Mouse (Mus musculus) common myeloid progenitor, adult 5-6 weeks (primary cell): ENCODE measurements around the gene Cnih3. TPM values are rescaled to one million over a fixed set of nuclear protein-coding genes. Genes with fewer than 3 reads are reported as not detected.
A peak's percentile ranks its signal among the peaks of the same experiment; 100 is the strongest.

Experiments used
- ATAC-seq: replicated peaks from 2 replicates; pipeline ENCODE4 v1.8.0; 2016; ENCODE audit warnings: low read depth, mild to moderate bottlenecking, moderate TSS enrichment, inconsistent platforms; ENCODE audit not compliant: poor library complexity, severe bottlenecking
- total RNA-seq: library from RNA; stranded (forward); fragments of 200-1000, 187-1606 nt; gene quantifications from 2 replicates; pipeline ENCODE4 v1.2.3, GENCODE M21; 2017

Cnih3 gene
- total RNA-seq: 0.09 TPM in 1 of 2 replicates, not detected in the other

DNA sequence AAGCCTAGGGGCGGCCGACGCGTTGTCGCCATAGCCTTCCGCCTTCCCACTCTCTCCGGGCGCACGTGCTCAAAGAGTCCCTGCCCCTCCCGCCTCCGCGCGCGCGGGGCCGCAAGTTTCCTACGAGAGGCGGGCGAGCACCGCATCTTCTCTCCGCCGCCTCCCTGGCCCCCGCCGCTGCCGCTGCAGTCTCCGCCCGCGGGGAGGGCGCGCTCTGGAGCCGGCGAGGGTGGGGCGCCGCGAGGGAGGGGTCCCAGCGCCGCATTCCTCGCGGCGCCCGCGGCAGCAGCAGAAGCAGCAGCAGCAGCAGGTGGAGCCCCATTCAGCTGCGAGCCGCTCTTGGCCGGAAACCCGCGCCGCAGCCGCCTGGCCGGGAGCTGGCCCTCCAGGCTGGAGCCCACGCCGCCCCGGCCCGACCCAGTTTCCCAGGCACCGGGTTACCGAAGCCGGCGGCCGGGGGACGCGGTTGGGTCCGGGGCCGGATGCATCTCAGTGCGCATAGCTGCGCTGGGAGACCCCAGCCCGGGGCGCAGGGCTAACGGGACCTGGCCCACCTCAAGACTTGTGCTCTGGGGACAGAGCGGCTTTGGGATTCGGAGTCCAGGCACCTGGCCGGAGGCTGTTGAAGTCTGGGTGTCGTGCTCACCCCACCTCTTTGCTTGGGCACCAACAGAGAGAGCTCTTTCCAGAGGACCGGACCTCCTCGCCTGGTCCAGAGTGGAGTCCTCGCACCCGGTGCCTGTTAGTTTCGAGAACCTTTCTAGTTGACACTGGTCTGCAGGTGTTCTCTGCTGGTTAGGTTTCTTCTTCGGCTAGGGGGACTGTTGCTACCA lies at the start of gene Cnih3:
TSS of gene Cnih3 (plus strand) at position 262 of the 833 bp plus-strand sequence.
- peak; percentile 19; the same call in 1 of the 2 replicates for ATAC-seq

DNA sequence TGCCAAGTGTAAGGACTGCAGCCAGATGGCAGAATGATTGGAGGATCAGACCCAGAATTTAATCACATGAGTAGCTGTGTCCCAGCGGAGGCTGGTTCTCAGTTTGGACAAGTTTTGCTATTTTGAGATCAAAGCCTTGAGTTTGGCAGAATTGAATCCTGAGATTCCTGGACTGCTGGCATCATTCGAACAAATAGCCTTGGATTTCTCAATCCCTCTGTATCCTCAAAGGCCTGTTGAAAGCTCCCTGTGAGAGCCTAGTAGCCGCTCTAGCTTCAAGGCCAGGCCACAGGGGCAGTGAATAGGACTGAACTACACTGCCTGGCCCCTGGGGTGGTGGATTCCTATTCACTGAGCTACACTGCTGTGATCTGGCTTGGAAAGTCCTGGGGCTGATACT lies 44.4 kb upstream of the Cnih3 start:
- no peak for ATAC-seq

DNA sequence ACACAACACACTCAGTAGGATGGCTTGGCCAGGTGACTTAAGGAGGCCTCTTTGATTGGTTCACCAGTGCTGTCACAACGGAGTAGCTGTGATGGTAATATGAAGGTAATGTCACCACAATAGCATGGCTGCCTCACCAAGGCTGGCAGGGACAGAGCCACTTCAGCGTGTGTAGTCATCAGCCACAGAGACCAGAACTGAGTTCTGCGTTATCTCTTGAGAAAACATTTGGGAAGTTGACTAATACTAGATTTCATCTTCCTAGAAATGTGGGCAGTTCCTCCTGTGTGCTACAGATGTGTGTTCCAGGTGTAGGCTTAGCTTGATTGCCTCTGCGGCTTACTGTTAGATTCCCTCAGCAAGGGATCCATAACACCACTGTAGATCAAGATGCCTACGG lies 41.7 kb upstream of the Cnih3 start:
- no peak; the same call in 1 of the 2 replicates for ATAC-seq

DNA sequence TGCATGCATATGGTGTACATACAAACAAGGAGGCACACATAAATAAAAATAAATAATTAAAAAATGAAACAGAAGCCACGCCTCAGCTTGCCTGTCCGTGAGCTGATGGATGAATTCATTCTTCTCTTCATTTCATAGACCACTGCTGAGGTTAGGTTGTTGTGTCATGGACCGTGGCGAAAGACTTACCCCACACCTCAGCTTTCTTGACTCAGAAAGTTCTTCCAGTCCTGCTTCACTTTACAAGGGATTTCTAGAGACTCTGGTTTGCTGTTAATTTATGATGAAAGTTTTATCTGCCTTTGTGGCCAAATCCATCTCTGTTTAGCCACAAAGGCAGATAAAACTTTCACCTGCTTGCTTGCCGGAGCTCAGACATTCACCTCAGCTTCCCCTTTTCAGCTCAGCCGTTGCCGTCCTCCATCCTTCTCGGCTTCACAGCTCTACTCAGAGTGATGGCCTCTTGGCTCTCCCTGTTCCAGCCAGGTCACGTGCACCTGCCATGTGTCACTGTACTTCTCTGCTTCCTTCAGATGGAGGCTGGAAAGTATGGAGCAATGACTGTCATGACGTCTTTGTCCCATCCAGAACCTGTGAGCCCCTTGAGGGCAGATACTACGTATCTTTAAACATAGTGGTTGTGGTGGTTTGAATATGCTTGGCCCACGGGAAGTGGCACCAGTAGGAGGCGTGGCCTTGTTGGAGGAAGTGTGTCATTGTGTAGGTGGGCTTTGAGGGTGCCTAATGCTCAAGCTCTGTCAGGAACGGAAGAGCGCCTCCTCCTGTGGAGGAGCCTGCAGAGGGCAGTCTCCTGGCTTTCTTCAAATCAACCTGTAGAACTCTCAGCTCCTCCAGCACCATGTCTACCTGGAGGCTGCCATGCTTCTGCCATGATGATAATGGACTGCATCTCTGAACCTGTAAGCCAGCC lies 40.0 kb upstream of the Cnih3 start:
- ATAC-seq: peak; percentile 75

DNA sequence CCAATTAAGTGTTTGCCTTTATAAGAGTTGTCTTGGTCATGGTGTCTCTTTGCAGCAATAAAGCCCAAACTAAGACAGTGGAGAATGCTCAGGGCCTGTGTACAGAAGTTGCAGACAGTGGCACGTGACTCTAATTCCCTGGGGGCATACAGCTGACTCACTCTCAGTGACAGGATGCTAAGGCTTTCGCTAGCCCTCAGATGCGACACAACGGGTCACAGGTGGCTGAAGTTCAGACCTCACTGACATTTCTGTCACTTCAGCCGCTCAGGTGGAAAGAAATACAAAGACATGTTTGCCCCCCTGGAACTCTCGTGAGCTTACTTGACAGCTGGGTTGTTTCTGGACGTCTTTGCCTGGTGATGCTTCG lies 39.4 kb upstream of the Cnih3 start:
- no peak for ATAC-seq

DNA sequence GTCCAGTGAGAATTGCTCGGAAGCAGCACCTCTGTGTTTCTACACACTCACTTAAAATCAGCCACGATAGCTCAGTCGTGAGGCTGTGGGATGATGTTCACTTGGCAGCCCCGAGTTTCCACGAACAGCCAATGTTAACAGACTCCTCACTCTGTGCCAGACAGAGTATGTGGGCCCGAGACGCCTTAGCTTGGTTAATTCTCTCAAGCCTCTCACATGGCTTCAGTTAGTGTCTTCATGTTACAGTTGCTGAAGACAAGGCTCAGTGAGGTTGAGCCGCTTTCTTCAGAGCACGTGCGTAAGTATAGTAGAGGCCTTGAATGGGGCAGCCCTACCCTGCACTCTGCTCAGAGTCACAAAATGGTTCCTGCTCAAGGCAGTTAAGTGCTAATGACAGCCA lies 38.1 kb upstream of the Cnih3 start:
- no peak for ATAC-seq

DNA sequence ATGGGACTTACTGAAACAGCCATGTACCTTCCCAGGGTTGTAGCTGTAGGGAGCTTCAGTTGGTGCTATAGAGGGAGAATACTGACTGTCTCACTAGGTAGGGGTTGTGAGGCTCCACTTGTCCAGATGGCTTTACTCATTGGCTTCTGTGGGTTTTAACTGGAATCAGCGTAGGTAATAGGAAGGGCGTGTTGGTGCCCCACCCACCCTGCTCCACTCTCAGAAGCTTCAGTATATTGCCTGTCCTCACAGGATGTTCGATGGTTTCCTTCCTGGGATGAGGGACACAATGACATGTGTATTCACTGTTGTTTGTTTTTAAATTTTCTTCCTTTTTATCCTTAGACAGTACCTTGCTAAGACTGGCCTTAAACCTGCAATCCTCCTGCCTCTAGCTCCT lies 37.1 kb upstream of the Cnih3 start:
- no peak for ATAC-seq

DNA sequence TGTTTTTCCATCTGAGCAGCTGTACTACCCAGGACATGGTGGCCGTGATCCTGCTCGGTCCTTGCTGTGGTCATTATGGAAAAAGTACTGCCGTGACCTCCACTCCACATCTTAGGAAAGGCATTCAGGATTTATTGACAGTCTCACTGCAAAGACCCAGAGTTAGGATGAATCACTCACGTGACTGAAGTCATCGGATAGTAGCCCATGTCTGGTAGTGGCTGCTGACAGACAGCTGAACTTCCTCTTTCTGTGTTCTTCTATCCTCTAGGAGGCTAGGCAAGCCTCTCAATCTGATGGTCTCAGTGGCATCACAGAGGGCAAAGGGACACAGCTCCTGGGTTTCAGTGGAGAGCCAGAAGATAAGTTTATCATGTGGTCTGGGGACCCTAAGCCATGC lies 35.9 kb upstream of the Cnih3 start:
- peak; percentile 78 for ATAC-seq

DNA sequence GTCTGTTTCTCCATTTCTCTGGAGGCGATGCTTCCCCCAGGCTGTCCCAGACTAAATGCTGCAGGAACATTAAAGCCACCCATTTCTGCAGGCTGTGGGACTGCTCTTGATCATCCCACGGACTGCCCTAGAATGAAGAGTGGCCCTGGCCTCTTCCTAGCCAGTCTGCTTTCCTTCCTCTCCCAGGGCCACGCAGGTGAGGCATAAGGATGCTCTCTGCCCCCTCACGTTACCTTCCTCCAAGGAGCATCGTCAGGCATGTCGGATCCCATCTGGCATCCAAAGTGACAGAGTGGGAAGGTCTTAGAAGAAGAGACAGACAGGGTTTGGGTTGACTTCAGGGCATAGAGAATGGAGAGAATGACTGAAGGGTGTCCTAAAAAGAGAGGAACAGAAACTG lies 33.0 kb upstream of the Cnih3 start:
- no peak for ATAC-seq

DNA sequence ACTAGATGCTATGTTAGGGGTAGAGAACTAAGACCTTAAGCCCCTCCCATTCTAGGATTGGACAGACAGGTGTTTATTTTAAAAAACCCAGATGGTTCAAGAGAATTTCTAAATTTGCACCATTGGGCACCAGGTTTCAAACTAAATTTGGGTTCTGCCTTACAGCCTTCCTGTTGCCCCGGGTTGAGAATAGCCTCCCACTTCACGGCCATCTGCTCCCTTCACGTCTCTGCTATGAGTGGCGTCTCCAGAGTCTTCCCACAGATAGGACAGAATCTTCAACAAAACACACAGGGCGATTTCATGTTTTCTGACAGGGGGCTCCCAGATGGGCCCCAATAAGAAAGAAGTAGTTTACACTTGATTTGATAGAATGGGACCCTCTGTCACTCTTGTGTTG lies 31.3 kb upstream of the Cnih3 start:
- ATAC-seq: no peak

DNA sequence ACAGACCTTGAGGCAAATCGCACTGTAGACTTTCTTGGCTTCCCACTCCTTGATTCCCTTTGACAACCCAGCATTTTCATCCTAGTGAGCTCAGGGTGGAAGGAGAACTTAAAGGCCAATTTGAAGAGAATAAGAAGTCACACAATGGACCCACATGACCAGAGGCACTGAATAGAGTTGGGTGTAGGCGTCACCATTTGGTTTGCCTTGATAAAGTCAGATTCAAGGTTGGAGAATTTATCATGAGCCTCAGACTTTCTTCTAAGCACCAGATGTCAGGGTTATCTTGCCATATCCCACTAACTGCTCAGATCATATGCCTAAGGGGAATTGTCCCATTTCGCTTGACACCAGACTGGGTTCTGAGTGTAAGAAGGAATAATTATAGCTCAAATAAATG lies 29.3 kb upstream of the Cnih3 start:
- peak; percentile 52 for ATAC-seq

DNA sequence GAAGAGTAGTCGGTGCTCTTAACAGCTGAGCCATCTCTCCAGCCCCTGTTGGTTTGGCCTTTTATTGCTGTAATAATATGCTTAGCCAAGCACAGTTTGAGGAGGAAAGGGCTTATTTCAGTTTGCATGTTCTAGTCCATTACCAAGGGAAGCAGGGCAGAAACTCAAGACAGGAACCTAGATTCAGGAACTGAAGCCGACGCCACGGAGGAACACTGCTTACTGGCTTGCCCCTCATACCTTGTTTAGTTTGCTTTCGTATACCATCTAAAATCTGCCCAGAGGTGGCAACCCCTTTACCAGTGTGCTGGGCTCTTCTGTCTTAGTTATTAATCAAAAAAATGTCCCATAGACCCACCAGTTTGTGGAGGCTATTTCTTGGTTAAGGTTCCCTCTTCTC lies 25.3 kb upstream of the Cnih3 start:
- no peak for ATAC-seq

DNA sequence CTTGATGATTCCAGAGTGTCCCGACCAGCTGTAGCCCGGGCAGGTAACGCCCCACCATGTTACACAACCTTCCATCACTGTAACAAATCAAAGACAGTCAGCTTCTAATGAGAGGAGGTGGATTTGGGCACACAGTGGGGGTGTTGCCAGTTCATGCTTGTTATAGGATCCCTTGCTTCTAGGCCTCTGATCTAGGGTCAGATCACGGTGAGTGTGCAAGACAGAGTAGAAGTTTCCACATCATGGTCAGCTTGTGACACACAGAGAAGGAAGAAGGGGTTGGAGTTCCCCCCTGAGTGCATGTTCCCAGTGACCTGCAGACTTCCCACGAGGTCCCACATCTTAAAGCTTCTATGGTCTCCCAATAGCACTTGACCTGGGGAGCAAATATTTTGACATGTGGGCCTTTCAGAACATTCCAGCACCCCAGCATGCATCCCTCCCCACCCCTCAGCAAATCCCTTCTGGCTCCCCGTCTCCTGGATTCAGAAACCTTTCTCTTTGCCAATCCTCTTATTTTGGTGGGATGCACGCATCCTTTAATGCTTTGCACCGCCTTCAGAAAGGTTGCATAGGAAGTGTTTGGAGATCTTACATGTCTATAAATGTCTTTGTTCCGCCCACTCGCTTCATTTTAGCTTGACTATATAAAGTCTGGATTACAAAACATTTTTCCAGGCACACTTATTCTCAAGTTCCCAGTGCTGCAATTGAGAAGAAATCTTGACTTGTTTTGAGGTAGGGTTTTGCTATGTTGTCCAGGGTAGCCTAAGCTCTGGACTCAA lies 24.6 kb upstream of the Cnih3 start:
- no peak for ATAC-seq

DNA sequence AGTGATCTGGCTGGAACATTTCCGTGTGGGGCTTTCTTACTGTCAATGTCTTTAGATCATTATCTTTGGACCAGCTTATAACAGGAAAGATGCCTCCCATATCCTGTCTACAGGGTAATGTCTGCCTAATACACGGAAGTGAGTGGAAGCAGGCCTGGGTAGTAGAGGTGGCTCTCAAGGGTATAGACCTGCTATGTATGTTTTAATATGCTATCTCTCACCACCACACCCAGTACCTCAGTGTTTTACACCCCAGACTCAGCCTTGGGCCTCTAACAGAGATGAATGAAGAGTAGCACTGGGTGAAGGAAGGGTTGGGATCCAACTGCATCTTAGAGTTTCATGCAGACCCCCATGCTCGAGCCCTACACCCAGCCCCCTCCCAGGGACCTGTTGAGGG lies 23.3 kb upstream of the Cnih3 start:
- no peak for ATAC-seq

DNA sequence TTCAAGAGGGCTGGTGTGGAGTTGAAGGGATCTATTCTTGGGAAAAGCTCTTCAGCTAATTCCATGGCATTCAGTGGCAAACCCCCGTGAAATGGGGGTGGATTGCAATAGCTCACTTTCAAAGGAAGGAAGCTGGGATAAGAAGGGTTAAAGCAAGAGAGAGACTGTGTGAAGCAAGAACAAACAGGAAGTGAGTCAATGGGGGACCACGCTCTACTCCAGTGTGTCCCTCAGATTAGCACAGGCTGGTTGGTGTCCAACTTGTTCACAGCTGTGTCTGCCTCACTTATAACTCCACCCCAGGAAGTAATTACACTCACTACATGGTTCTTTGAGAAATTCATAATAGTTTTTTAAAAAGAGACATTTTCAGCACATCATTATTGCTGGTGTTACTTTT lies 19.8 kb upstream of the Cnih3 start:
- ATAC-seq: peak; percentile 78

DNA sequence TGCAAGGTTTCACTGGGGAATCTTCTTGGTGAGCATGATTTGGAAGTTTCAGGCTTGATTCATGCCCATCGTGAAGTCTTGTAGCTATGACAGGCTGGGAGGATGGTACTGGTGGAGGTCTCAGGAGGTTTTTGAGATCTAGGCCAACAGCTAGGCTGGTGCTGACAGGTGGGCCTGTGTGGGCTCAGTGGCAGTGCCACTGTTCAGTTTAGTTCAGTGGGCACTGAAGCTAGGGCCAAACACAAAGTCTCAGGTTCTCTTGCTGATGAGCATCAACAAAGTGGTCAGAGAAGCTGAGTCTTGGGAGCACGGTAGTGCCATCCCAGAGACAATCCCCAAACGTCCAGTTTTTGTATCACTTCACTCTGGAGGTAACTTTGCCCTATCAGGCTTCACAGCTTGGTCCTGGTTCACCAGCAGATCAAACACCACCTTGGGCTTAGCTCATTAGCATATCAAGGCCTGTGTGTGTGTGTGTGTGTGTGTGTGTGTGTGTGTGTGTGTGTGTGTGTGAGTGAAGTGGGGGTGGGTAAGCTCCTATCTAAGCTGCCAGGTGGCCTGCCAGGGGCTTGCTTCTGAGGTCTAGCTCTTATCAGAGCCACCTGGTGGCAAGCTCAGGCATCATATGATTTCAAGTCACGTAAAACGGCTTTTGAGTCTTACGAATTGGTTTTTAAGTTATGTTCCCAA lies 18.0 kb upstream of the Cnih3 start:
- ATAC-seq: peak; percentile 37

DNA sequence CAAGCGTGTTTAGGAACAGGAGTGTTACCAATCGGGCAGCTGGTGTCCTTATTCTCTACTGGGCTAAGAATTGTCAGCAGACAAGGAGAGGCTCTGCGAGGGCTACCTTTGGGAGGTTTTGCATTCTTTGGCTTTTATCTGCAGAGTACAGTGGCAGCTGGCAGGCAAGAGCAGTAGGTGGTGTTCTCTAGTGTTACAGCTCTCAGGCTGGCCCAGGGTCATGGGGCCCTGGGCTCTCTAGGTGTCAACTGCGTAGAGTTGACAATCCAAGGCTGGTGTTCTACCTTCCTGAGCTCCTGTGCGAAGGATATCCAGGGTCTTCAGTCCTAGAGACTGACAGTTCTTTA lies 17.4 kb upstream of the Cnih3 start:
- peak; percentile 56 for ATAC-seq

DNA sequence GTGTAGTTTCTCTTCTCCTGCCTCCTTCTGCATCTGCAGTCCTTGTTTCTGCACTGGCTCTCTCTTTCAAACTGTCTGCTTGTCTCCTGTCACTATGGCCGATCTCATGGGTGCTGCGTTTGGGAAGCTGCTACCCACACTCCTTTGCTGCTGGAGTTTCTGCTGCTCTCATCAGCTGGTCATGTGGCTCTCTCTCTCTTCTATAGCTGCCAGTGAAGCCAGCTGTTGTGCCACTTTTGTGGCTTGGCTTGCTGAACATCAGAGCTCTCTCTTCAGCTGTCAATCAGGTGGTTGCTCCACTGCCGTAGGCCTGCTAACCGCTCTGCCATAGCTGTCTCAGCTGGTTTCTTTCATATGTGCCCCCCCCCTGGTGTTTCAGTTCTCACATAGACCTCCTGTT lies 17.0 kb upstream of the Cnih3 start:
- peak; percentile 20; the same call in 1 of the 2 replicates for ATAC-seq

DNA sequence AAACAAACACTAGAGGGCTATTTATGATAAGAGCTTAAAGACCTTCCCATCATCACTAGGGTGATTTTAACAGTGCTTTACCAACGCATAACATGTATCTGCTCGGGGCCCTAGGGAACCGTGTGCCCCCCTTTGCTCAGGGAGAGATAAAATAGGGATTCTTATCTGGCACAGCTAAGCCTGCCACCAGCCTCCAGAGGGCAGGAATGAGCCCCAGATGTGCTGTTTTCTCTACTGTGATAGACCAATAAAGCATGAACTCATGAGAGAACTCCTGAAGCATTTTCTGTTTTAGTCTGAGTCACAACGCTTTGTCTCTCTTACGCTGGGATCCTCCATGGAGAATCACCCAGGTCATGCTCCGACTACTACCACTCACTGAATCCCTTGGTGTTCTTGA lies 15.6 kb upstream of the Cnih3 start:
- no peak for ATAC-seq

DNA sequence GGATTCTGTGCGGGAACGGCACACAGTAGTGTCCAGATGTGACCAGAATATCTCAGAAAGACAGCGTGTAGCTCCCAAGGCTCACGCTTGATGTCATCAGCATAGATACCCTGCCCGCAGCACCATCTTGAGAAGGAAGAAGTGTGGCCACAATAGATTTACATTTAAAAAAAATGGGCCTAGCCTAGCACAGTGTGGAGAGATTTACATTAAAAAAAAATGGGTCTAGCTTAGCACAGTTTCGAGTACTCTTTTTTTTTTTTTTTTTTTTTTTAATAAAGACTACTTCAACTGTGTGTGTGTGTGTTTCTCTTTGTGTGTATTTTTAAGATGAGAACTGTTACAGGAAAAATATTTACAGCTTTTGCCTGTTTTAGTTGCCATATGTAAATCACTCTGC lies 13.3 kb upstream of the Cnih3 start:
- no peak for ATAC-seq
